Mouse (Mus musculus): ENCODE results near the gene Tial1.

The Tial1 gene

GRCm38 (mm10) chr7:128417226-128417929 lies 44.1 kb downstream of the Tial1 start:
- no peak for ATAC-seq (ENCODE audit: insufficient number of reproducible peaks, low FRiP score, low TSS enrichment)

DNA sequence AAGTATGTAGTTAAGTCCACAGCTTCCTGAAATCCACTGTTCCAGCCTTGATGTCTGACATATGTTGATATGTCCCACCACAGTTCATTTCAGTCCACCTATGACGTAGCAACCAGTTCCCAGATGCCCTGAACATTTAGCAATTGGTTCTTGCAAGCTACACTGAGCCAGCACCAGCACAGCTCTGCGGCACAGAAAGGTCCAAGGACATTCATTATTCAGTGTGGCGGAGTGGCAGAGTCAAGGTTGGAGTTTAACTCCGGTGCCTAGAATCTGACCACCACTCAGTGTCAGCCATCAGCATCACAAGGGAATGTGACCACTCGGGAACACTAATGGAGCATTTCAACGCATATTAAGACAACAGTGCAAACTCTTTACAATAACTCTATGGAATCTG lies 44.9 kb downstream of the Tial1 start:
- no peak for ATAC-seq (ENCODE audit: insufficient number of reproducible peaks, low FRiP score, low TSS enrichment)

- ATAC-seq (ENCODE audit: insufficient number of reproducible peaks, low FRiP score, low TSS enrichment), result no peak
These were observed 47.1 kb downstream of the Tial1 start for GRCm38 (mm10) chr7:128414433-128414832.

- ATAC-seq (ENCODE audit: insufficient number of reproducible peaks, low FRiP score, low TSS enrichment), result no peak
These were observed 49.3 kb downstream of the Tial1 start for GRCm38 (mm10) chr7:128412071-128412833.

DNA sequence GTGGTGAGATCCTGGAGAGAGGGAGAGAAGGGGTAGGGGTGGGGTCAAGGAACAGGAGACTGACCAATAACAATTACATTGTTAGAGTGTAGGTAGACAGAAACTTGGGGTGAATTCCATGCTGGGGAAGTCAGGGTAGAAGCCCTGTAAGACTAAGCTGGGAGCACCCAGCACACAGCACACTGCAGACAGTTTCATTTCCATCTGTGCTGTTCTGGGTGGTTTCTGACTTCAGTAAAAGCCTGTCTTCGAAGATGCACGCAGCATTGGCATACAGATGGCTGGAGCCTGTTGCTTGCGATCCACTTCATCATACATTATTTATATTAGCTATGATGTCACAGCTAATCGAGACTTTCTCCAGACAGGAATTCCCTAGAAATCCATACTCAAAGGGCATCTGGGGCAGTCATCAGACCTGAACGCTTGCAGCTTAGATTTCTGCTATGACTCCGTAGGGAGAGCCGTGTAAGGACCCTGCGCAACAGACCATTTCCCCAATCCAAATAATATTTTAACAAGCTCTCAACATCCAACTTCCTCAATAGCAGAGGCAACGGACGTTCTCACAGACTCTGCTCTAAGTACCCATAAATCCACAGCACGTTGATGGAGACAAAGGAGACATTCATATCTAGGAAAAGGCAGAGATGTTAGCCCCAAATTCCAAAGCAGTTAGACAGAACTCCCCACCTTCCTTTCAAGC lies 50.7 kb downstream of the Tial1 start:
- ATAC-seq (ENCODE audit: insufficient number of reproducible peaks, low FRiP score, low TSS enrichment), result no peak

DNA sequence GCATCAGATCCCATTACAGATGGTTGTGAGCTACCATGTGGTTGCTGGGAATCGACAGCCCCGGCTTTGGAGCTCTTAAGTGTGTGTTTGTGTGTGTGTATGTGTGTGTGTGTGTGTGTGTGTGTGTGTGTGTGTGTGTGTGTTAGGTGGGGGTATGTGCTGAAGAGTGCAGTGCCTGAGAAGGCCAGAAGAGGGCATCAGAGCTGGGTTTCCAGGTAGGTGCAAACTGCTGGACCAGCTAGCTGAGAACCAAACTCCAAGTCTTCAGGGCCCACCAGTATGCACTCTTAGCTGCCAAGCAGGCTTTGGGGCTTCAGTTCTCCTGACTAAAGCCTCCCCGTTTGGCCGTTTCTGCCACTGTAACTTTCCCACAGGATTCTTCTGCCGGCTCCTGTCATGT lies 53.3 kb downstream of the Tial1 start:
- ATAC-seq (ENCODE audit: insufficient number of reproducible peaks, low FRiP score, low TSS enrichment), result no peak

GRCm38 (mm10) chr7:128403988-128404387 lies 57.5 kb downstream of the Tial1 start:
- no peak for ATAC-seq (ENCODE audit: insufficient number of reproducible peaks, low FRiP score, low TSS enrichment)

- no peak for ATAC-seq (ENCODE audit: insufficient number of reproducible peaks, low FRiP score, low TSS enrichment)
These were observed 57.9 kb downstream of the Tial1 start for GRCm38 (mm10) chr7:128403586-128403985.

- no peak for ATAC-seq (ENCODE audit: insufficient number of reproducible peaks, low FRiP score, low TSS enrichment)
These were observed 58.4 kb downstream of the Tial1 start for GRCm38 (mm10) chr7:128403128-128403527.

DNA sequence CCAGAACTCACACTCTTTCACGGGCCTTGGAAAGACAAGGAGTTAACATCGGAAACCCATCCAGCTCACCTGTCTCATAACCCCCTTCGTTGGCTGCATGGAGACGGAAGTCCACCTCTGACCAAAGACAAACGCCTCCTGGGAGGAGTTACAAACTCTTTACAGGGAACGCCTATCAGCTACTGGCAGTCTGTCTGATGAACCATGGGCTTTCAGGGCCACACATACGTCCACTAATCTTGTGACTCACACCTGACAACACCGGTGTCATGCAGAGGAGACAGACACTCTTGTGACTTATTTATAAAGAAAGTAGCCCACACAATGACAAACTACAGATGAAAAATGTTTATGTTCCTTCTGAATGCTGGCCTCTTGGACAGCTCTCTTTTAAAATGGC lies 58.9 kb downstream of the Tial1 start:
- ATAC-seq (ENCODE audit: insufficient number of reproducible peaks, low FRiP score, low TSS enrichment), result no peak

GRCm38 (mm10) chr7:128398664-128399063 lies 62.9 kb downstream of the Tial1 start:
- ATAC-seq (ENCODE audit: insufficient number of reproducible peaks, low FRiP score, low TSS enrichment), result no peak

DNA sequence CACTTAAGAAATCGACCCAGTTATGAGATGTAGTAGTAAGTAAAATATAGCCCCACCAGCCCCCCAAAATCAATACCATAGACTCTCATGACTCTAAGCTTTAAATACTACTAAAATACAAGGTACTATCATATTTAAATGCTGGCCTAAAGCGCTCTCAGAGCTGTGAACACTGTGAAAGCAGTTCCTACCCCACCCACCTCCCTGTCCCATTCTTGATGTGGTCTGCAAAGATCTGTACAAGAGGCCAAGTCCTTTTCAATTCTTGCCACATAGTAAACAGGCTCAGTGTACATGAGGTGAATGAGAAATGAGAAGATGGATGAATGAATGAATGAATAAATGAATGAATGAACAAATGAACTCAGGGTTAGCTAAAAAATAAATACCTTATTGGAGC lies 64.5 kb downstream of the Tial1 start:
- ATAC-seq (ENCODE audit: insufficient number of reproducible peaks, low FRiP score, low TSS enrichment), result no peak

DNA sequence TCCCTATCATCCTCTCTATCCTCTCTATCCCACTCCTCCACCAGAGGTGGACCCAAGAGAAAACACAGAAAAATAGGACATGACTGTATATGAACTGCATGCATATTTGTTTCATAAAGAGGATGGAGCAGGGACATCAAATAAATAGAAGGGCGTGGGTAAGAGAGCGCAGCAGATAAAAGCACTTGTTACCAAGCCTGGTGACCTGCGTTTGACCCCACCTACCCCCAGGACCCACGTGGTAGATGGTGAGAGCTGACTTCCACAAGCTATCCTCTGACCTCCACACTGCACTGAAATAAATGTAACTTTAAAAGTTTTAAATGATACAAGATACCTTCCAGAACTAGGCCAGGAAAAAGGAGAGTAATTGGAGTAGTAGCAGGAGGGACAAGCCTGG lies 67.8 kb downstream of the Tial1 start:
- ATAC-seq (ENCODE audit: insufficient number of reproducible peaks, low FRiP score, low TSS enrichment), result no peak

DNA sequence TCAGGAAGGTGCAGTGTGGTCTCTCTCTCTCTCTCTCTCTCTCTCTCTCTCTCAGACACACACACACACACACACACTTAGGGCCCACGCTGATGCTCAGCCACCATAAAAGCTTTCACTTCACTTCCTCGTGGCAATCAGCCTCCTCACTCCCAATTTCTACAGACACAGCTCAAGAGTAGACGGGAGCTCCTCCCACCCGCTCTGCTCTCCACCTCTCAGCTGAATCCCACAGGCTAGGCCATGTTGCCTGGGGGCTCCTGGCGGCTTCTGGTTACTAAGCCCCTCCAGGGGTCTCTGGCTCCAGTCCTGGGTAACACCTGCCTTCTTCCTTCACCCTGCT lies 68.6 kb downstream of the Tial1 start:
- no peak for ATAC-seq (ENCODE audit: insufficient number of reproducible peaks, low FRiP score, low TSS enrichment)

GRCm38 (mm10) chr7:128392071-128392971 lies 69.2 kb downstream of the Tial1 start:
- no peak for ATAC-seq (ENCODE audit: insufficient number of reproducible peaks, low FRiP score, low TSS enrichment)

- no peak for ATAC-seq (ENCODE audit: insufficient number of reproducible peaks, low FRiP score, low TSS enrichment)
These were observed 70.1 kb downstream of the Tial1 start for GRCm38 (mm10) chr7:128391267-128392057.
